13 mouse cellular contexts compared by ENCODE assay signal in the genomic region with DNA sequence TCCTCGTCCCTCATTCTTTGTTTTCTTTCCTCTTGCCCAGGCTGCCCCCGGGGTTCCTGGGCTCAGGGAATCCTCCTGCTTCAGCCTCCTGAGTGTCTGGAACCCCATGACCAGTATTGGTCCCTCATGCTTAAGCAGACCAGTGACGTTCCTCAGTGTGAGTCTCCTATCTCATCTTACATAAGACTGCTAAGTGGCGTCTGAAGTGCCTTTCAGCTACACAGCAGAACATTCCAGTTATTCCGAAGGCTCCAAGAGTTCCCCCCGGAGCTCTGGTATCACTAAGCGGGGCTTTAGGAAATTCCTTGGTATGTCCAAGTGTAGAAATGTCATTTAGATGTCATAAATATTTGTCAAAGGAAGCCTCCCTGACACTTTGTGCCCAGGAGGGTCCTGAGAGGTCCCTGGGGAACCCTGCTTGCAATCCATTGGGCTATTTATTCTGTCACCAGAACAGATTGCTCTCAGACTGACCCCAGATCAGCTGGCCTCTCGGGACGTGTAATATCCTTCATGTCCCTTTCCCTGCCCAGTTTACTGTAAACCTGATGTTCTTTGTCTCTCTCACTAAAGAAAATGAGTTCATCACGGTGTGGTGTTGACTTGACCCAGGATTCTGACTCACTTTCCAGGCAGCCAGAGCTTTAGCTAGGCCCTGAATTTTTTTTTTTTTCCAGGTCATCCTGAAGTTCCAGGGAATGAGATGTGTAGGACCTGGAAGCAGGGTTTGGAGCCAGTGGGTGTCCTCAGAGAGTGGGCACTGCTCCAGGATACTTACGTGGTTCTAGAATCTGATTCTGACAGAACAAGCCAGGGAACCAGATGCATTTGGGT.
DNase-seq lines count a peak whose midpoint lies in the region; ATAC-seq and TF ChIP-seq lines count a peak whose summit lies in the region.
"Had no signal": no experiment of that assay in that cellular context is flagged by ENCODE, and none has a peak within 500 bp of the region (broad histone marks: within the 10 kb centered on the region; RNA-seq: fewer than 3 reads in every experiment).

No protein-coding gene starts in this region.

- H3K4me1 ChIP-seq in kidney, adult 2 months (ENCODE audit: control insufficient read depth, insufficient read depth, low read length): peaks cover 18% of the 10 kb centered on the region; the same call in 1 of the 2 replicates
- H3K4me1 ChIP-seq in kidney, embryonic 16.5 days (ENCODE audit: insufficient read depth, low read length): peaks cover 24% of the 10 kb centered on the region
- H3K4me1 ChIP-seq in heart, postnatal 0 days (ENCODE audit: control insufficient read depth, insufficient read depth): peaks cover 34% of the 10 kb centered on the region

- no peaks in the 10 kb centered on the region for H3K27me3 ChIP-seq in kidney, adult 2 months (replicated peaks; ENCODE audit: control insufficient read depth, insufficient read depth, low read length)
- no peaks in the 10 kb centered on the region for H3K27me3 ChIP-seq in kidney, embryonic 16.5 days (ENCODE audit: insufficient read depth, low read length)
- no peaks in the 10 kb centered on the region for H3K27me3 ChIP-seq in heart, postnatal 0 days (ENCODE audit: control insufficient read depth, insufficient read depth, low read length)
- H3K27me3 ChIP-seq: liver, embryonic 13.5 days; megakaryocyte, embryonic 14.5 days had no signal

- no peak overlapping the region for H3K4me2 ChIP-seq in kidney, embryonic 16.5 days (replicated peaks; ENCODE audit: low read depth, low read length)
- H3K4me2 ChIP-seq in heart, postnatal 0 days (ENCODE audit: low read depth, low read length): no peak overlapping the region
- H3K4me2 ChIP-seq: liver, embryonic 13.5 days had no signal

- TF ChIP-seq POLR2A in kidney, adult 2 months (IDR thresholded peaks at IDR 0.05; ENCODE audit: low read depth, low read length): no peak

- no peak overlapping the region for H3K9ac ChIP-seq in kidney, embryonic 16.5 days (replicated peaks; ENCODE audit: low read length)
- no peak overlapping the region for H3K9ac ChIP-seq in heart, postnatal 0 days (replicated peaks; ENCODE audit: low read depth, low read length)
- H3K9ac ChIP-seq: liver, embryonic 13.5 days had no signal

- no peak for ATAC-seq in kidney, embryonic 16.5 days (ENCODE audit: low FRiP score, low TSS enrichment)
- ATAC-seq in heart, postnatal 0 days (ENCODE audit: insufficient read depth, low read depth): no peak

- WGBS in kidney, adult 2 months: 61% methylated on average over 11 of the region's 11 CpGs
- WGBS in kidney, embryonic 16.5 days: 60% methylated on average over 11 of the region's 11 CpGs
- WGBS in heart, postnatal 0 days: 31% methylated on average over 11 of the region's 11 CpGs

- no peaks in the 10 kb centered on the region for H3K9me3 ChIP-seq in kidney, embryonic 16.5 days (ENCODE audit: low read length)
- H3K9me3 ChIP-seq in heart, postnatal 0 days (replicated peaks; ENCODE audit: control insufficient read depth, low read length): no peaks in the 10 kb centered on the region
- H3K9me3 ChIP-seq: liver, embryonic 13.5 days; megakaryocyte, embryonic 14.5 days had no signal

- peak; percentile 37 for DNase-seq in adrenal gland, postnatal 14 days
- no peak for DNase-seq in adrenal gland, postnatal 25 days
- peak; percentile 74 for DNase-seq in kidney, adult 2 months
- peak; percentile 60 for DNase-seq in heart, postnatal 0 days (ENCODE audit: low spot score)
- peak; percentile 75 for DNase-seq in lung, postnatal 36 days
- DNase-seq in neural tube, embryonic 10.5 days (ENCODE audit: extremely low spot score, low spot score): no peak
- no peak for DNase-seq in T-cell, adult 2 months (ENCODE audit: low spot score)
- DNase-seq: adrenal gland, adult 2 months; cerebellum, postnatal 36 days; liver, embryonic 13.5 days had no signal

- no peak for TF ChIP-seq EP300 in heart, postnatal 0 days (IDR thresholded peaks at IDR 0.05; ENCODE audit: low read depth)

- no peaks in the 10 kb centered on the region for H3K36me3 ChIP-seq in kidney, adult 2 months (ENCODE audit: control insufficient read depth, insufficient read depth, low read length)
- H3K36me3 ChIP-seq in kidney, embryonic 16.5 days (ENCODE audit: insufficient read depth, low read length): no peaks in the 10 kb centered on the region
- H3K36me3 ChIP-seq in heart, postnatal 0 days (replicated peaks; ENCODE audit: control insufficient read depth, insufficient read depth, low read length): no peaks in the 10 kb centered on the region
- H3K36me3 ChIP-seq: liver, embryonic 13.5 days had no signal

- no peak for TF ChIP-seq CTCF in kidney, adult 2 months (conservative IDR thresholded peaks at IDR 0.05; ENCODE audit: insufficient read depth, insufficient read length, low read depth, low read length)
- no peak for TF ChIP-seq CTCF in heart, postnatal 0 days (IDR thresholded peaks at IDR 0.05; ENCODE audit: low read depth)

- peak overlapping the region; percentile 68 for H3K27ac ChIP-seq in kidney, adult 2 months (ENCODE audit: insufficient read depth, low read depth, low read length)
- no peak overlapping the region for H3K27ac ChIP-seq in kidney, embryonic 16.5 days (ENCODE audit: low read length)
- peak overlapping the region; percentile 71 for H3K27ac ChIP-seq in heart, postnatal 0 days (ENCODE audit: low read depth)
- H3K27ac ChIP-seq: liver, embryonic 13.5 days had no signal

- no peak overlapping the region for H3K4me3 ChIP-seq in kidney, adult 2 months (ENCODE audit: insufficient read depth, low read depth, low read length)
- H3K4me3 ChIP-seq in kidney, embryonic 16.5 days (ENCODE audit: low read length): no peak overlapping the region
- no peak overlapping the region for H3K4me3 ChIP-seq in heart, postnatal 0 days (ENCODE audit: low read depth, low read length)
- H3K4me3 ChIP-seq: liver, embryonic 13.5 days; megakaryocyte, embryonic 14.5 days; myocyte had no signal

Comparison
In these comparisons a context has a peak if more than half of its experiments do, and no peak if none do; other contexts are left out.
1. DNase-seq: peak in adrenal gland, postnatal 14 days (single experiment), kidney, adult 2 months (single experiment), heart, postnatal 0 days (single experiment) and lung, postnatal 36 days (single experiment); none in adrenal gland, postnatal 25 days (single experiment), neural tube, embryonic 10.5 days (single experiment) and T-cell, adult 2 months (single experiment).